Mouse (Mus musculus) embryonic facial prominence, embryonic 15.5 days (tissue): ENCODE data around the gene Mrps35. TPM values are rescaled to one million over a fixed set of nuclear protein-coding genes. Genes with fewer than 3 reads are reported as not detected.
A peak's percentile ranks its signal among the peaks of the same experiment; 100 is the strongest.

Experiments
- ATAC-seq: fragments of 200-750 bp; cut with Nextera tagmentation; 2 replicates; pipeline ENCODE4 v1.8.0; 2017; ENCODE audit warnings: low read depth, moderate TSS enrichment; ENCODE audit not compliant: insufficient number of reproducible peaks, low FRiP score, low TSS enrichment
- H3K27ac ChIP-seq: fragments of 300-500 bp; sonication (generic); replicated peaks from 2 replicates; pipeline ENCODE4 v1.5.1; 2015; ENCODE audit warnings: mild to moderate bottlenecking, inconsistent platforms
- H3K27me3 ChIP-seq: fragments of 300-500 bp; sonication (generic); 2 replicates; pipeline ENCODE4 v1.6.1; 2015; ENCODE audit warnings: inconsistent platforms
- H3K36me3 ChIP-seq: fragments of 300-500 bp; sonication (generic); 2 replicates; pipeline ENCODE4 v1.6.1; 2015; ENCODE audit warnings: mild to moderate bottlenecking, inconsistent platforms
- H3K4me1 ChIP-seq: fragments of 300-500 bp; sonication (generic); 2 replicates; pipeline ENCODE4 v1.6.1; 2015; ENCODE audit warnings: inconsistent platforms
- H3K4me2 ChIP-seq: fragments of 300-500 bp; sonication (generic); replicated peaks from 2 replicates; pipeline ENCODE4 v1.6.1; 2015; ENCODE audit warnings: mild to moderate bottlenecking, inconsistent platforms
- H3K4me3 ChIP-seq: fragments of 300-500 bp; sonication (generic); replicated peaks from 2 replicates; pipeline ENCODE4 v1.5.1; 2015; ENCODE audit warnings: mild to moderate bottlenecking, inconsistent platforms
- H3K9ac ChIP-seq: fragments of 300-500 bp; sonication (generic); 2 replicates; pipeline ENCODE4 v1.6.1; 2015; ENCODE audit warnings: inconsistent platforms
- H3K9me3 ChIP-seq: fragments of 300-500 bp; sonication (generic); replicated peaks from 2 replicates; pipeline ENCODE4 v1.6.1; 2016; ENCODE audit warnings: inconsistent platforms
- WGBS: fragments of 180-500 bp; shearing (Covaris S2); methylation state at CpG from one replicate; pipeline ENCODE4 v1.1.7; 2015; 5-methylcytosine and 5-hydroxymethylcytosine counted together
- polyA plus RNA-seq: library from polyadenylated mRNA; unstranded; fragments of >200 nt; fragmentation: Nextera tagmentation; extraction: Ambion mirVana; gene quantifications from 2 replicates; pipeline ENCODE4 v1.2.1, GENCODE M21; 2015

Mrps35 gene
- 82.6 and 87.1 TPM in 2 replicates for polyA plus RNA-seq

- Histone ChIP-seq H3K9me3 (no peaks in the 10 kb centered on the region), H3K4me2 (peak within 1 kb of the TSS; percentile 56), H3K4me1 (peaks cover 8% of the 10 kb centered on the region; the same call in 1 of the 2 replicates), H3K27me3 (no peaks in the 10 kb centered on the region), H3K27ac (peak within 1 kb of the TSS; percentile 87), H3K4me3 (peak within 1 kb of the TSS; percentile 87), H3K9ac (peak within 1 kb of the TSS; percentile 84), H3K36me3 (peaks cover 8% of the 10 kb centered on the region)
- ATAC-seq, result peak; percentile 97
- WGBS, result 4% methylated on average over 64 of the region's 66 CpGs
These were observed at the start of gene Mrps35 for GRCm38 (mm10) chr6:147042291-147043290. Mrps35 (plus strand) TSS chr6:147042764.

DNA sequence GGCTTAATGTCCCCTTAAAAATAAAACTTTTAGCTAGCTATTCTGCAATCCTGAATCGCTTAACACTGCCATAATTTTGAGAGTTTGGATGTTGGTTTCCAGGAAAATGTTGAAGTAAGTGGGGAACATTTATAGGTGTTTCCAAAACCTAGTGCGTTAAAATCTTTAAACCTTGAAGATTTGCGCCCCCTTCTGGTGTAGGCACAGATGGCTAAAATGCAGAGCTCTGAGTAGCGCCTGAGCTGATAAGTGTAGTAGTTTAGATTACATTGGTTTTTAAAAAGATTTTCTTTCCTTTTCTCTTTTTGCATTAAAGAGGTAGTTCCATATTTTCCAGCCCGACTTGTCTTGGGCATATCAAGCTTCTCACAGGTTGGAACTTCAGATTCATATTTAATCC, 48.3 kb upstream of the Mrps35 start:
- Histone ChIP-seq H3K27ac (no peak overlapping the region), H3K4me3 (no peak overlapping the region), H3K27me3 (no peaks in the 10 kb centered on the region), H3K36me3 (peaks cover 25% of the 10 kb centered on the region), H3K4me2 (no peak overlapping the region), H3K4me1 (peaks cover 4% of the 10 kb centered on the region; the same call in 1 of the 2 replicates), H3K9ac (no peak overlapping the region), H3K9me3 (no peaks in the 10 kb centered on the region)
- WGBS, result 42% methylated on average over 5 of the region's 5 CpGs
- ATAC-seq, result no peak

DNA sequence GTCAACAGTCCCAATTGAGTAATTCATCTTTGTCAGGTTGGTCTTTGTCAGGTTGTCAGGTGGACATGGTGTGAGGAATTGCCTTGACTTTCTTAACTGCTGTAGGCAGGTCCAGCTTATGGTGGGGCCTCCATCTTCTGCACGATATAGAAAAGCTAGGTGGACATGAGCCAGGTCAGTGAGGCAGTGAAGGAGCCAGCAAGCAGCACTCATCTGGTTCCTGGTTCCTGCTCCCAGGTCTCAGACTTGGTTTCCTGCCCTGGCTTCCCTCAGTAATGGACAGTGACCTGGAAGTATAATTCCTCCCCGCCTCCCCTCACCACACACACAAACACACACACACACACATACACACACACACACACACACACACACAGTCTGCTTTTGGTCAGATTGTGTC, 47.2 kb upstream of the Mrps35 start:
- H3K4me3 ChIP-seq, result no peak overlapping the region
- 81% methylated on average over 2 of the region's 2 CpGs for WGBS
- H3K27me3 ChIP-seq, result no peaks in the 10 kb centered on the region
- no peak overlapping the region for H3K27ac ChIP-seq
- no peak overlapping the region for H3K4me2 ChIP-seq
- peaks cover 33% of the 10 kb centered on the region for H3K36me3 ChIP-seq
- H3K4me1 ChIP-seq, result peaks cover 4% of the 10 kb centered on the region; the same call in 1 of the 2 replicates
- H3K9ac ChIP-seq, result no peak overlapping the region
- ATAC-seq, result no peak
- no peaks in the 10 kb centered on the region for H3K9me3 ChIP-seq

- H3K27me3 ChIP-seq, result no peaks in the 10 kb centered on the region
- peaks cover 4% of the 10 kb centered on the region; the same call in 1 of the 2 replicates for H3K4me1 ChIP-seq
- no peak overlapping the region for H3K27ac ChIP-seq
- no peaks in the 10 kb centered on the region for H3K9me3 ChIP-seq
- peaks cover 33% of the 10 kb centered on the region for H3K36me3 ChIP-seq
- no peak overlapping the region for H3K4me2 ChIP-seq
- no peak overlapping the region for H3K4me3 ChIP-seq
- H3K9ac ChIP-seq, result no peak overlapping the region
- 91% methylated on average over 6 of the region's 6 CpGs for WGBS
- no peak for ATAC-seq
These were observed 46.7 kb upstream of the Mrps35 start for GRCm38 (mm10) chr6:146995878-146996277.

DNA sequence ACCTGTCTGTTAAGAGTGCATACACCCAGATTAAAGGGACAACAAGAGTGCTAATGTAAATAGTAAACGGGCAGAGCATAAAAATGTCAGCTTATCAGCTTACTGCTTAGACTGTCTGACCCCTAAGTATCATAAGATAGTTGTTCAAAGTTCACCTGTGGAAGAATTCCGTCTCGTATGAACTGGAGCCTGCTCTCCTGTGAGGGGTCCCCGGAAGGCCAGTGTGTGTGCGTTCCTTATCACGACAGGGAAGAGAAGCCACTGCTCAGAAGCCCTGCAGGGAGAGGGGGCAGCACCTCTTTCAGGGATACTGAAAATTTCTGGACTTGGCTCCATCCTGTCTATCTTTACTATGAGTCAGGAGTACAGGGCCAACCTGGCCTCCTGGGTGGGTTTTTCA, 45.6 kb upstream of the Mrps35 start:
- Histone ChIP-seq H3K36me3 (peaks cover 42% of the 10 kb centered on the region), H3K4me2 (no peak overlapping the region), H3K27ac (no peak overlapping the region), H3K9me3 (no peaks in the 10 kb centered on the region), H3K4me3 (no peak overlapping the region), H3K9ac (no peak overlapping the region), H3K4me1 (peaks cover 4% of the 10 kb centered on the region; the same call in 1 of the 2 replicates), H3K27me3 (no peaks in the 10 kb centered on the region)
- WGBS, result 88% methylated on average over 6 of the region's 6 CpGs
- no peak for ATAC-seq

DNA sequence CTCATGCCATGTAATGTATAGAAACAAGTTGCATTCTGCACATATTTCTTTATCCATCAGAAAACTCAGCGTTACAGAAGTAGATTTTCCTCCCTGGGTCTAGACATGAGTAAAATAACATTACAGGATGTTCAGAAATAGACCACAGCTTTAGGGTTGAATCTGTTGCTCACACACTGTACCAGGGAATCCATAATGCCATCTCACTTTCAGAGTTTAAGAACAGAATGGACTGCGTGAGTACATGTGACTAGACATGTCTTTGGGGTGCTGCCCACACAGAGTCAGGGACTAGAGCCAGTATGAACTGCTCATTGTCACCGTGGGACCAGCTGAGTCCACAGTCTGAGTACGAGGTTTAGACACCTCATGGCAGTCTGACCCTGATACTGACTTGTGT, 43.9 kb upstream of the Mrps35 start:
- ATAC-seq, result no peak
- no peak overlapping the region for H3K4me2 ChIP-seq
- no peak overlapping the region for H3K4me3 ChIP-seq
- peaks cover 54% of the 10 kb centered on the region for H3K36me3 ChIP-seq
- H3K27me3 ChIP-seq, result no peaks in the 10 kb centered on the region
- 89% methylated on average over 4 of the region's 4 CpGs for WGBS
- no peaks in the 10 kb centered on the region for H3K4me1 ChIP-seq
- H3K27ac ChIP-seq, result no peak overlapping the region
- no peak overlapping the region for H3K9ac ChIP-seq
- no peaks in the 10 kb centered on the region for H3K9me3 ChIP-seq

GRCm38 (mm10) chr6:146999302-146999701, 43.3 kb upstream of the Mrps35 start:
- H3K9me3 ChIP-seq, result no peaks in the 10 kb centered on the region
- no peak overlapping the region for H3K27ac ChIP-seq
- 85% methylated on average over 9 of the region's 9 CpGs for WGBS
- no peaks in the 10 kb centered on the region for H3K4me1 ChIP-seq
- ATAC-seq, result no peak
- no peak overlapping the region for H3K9ac ChIP-seq
- H3K27me3 ChIP-seq, result no peaks in the 10 kb centered on the region
- H3K36me3 ChIP-seq, result peaks cover 60% of the 10 kb centered on the region
- no peak overlapping the region for H3K4me3 ChIP-seq
- H3K4me2 ChIP-seq, result no peak overlapping the region

- Histone ChIP-seq H3K36me3 (peaks cover 60% of the 10 kb centered on the region), H3K27ac (no peak overlapping the region), H3K27me3 (no peaks in the 10 kb centered on the region), H3K4me2 (no peak overlapping the region), H3K9me3 (no peaks in the 10 kb centered on the region), H3K4me3 (no peak overlapping the region), H3K9ac (no peak overlapping the region), H3K4me1 (no peaks in the 10 kb centered on the region)
- WGBS, result 81% methylated on average over 2 of the region's 2 CpGs
- ATAC-seq, result no peak
These were observed 42.8 kb upstream of the Mrps35 start for GRCm38 (mm10) chr6:146999755-147000154.

GRCm38 (mm10) chr6:147008148-147008547, 34.4 kb upstream of the Mrps35 start:
- Histone ChIP-seq H3K36me3 (peaks cover 38% of the 10 kb centered on the region), H3K9ac (no peak overlapping the region), H3K27me3 (no peaks in the 10 kb centered on the region), H3K27ac (no peak overlapping the region), H3K4me2 (no peak overlapping the region), H3K9me3 (no peaks in the 10 kb centered on the region), H3K4me1 (0 out of 2 replicates have a peak, but pooled peaks cover 4% of the 10 kb centered on the region), H3K4me3 (no peak overlapping the region)
- 68% methylated on average over 3 of the region's 3 CpGs for WGBS
- no peak for ATAC-seq

DNA sequence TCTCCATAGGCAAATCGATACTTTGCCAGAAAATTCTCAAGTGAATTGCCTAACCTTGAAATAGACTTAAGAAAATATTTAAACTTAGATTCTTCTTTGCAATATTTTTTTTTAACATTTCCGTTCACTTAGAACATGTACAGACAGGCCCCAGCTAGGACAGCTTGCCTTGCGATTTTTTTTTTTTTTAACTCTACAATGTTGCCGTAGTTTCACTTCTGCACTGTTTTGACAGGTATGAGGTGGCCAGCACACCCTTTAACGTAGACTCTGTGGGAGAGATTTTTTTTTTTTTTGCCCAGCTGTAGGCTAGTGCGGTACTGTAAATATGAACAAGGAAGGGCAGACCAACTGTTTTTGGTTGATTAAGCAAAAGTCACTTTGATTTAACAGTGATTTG, 32.2 kb upstream of the Mrps35 start:
- 63% methylated on average over 6 of the region's 6 CpGs for WGBS
- Histone ChIP-seq H3K4me1 (0 out of 2 replicates have a peak, but pooled peaks cover 4% of the 10 kb centered on the region), H3K27me3 (no peaks in the 10 kb centered on the region), H3K9me3 (no peaks in the 10 kb centered on the region), H3K36me3 (peaks cover 35% of the 10 kb centered on the region), H3K4me2 (no peak overlapping the region), H3K4me3 (no peak overlapping the region), H3K9ac (no peak overlapping the region), H3K27ac (no peak overlapping the region; the same call in 1 of the 2 replicates)
- ATAC-seq, result no peak

DNA sequence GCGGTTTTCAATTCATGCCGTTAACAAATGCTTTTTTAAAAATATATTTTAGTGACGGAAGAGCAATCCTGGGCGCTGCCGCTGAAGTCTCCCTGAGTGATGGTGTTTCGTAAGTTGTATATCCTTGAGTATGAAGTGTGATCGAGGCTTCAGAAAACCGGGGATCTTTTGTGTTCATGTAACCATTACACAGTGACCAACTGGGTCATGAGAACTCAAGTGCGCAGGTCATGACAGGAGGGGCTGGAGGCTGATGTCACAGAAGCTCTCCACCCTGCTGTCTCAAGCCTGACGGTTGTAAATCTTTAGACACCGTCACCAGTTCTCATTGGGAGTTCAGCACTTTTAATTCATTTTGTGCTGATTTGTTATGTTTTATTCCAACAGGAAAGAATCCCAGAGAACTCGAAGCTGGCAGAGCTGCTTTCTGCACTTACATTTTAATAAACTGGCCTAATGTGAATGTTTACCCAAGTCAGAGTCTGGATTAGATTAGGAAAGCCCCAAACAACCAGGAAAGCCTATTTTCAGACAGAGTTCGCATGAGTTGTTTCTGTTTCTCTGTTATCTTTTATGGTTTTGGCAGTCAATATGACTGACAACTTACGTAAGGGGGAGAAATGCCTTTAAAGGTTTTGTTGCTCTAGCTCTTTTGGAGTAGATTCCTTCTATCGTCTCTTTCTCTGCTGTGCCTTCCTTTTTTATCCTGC, 31.6 kb upstream of the Mrps35 start:
- H3K27ac ChIP-seq, result peak overlapping the region; percentile 58
- H3K4me1 ChIP-seq, result 0 out of 2 replicates have a peak, but pooled peaks cover 4% of the 10 kb centered on the region
- H3K4me3 ChIP-seq, result no peak overlapping the region
- ATAC-seq, result no peak
- peaks cover 29% of the 10 kb centered on the region for H3K36me3 ChIP-seq
- H3K27me3 ChIP-seq, result no peaks in the 10 kb centered on the region
- H3K4me2 ChIP-seq, result no peak overlapping the region
- 70% methylated on average over 15 of the region's 15 CpGs for WGBS
- H3K9ac ChIP-seq, result no peak overlapping the region
- H3K9me3 ChIP-seq, result no peaks in the 10 kb centered on the region
